ENCODE assay signal across 7 mouse cellular contexts in the genomic region with DNA sequence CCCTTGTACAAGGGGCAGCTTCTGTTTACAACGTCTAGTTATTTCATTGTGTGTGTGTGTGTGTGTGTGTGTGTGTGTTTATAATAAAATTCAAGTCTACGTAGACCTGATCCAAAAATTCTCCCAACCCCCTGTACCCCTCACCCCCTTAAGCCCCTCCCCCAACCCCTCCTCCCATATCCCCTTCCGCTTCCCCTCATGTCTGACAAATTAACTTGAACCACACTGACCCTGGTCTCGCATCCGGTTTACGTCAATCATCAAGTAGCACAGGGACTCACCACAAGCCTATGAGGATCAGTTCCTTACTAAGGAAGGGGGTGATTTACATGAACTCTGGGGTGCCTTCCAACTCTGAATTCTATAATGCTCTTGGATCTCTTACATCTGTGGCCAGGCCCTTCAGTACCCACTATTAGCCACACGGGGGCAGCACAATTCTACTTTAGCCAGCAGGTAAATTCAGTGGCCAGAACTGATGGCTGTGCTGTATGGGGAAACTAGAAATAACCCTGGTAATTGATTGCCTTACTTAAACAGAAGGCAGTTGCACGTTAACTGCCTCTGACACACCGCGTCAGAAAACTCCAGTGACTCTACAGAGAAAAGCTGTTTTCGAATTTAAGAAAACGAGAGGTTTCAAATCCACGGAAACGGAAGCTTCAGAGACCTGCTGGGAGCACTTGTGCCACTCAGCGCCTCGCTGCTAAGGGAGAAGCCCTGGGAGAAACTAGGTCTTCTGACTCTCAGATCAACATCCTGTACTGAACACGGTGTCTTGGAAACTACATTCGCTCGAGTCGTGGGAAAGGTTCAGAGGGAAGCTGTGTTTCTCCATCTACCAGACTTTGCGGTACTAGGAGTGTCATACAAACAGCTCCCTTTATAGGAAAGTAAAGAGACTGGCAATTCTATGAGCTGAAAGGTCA.
DNase-seq lines count a peak whose midpoint lies in the region.

No protein-coding gene starts in this region.

- H3K9me3 ChIP-seq in midbrain, embryonic 10.5 days (replicated peaks) = no peaks in the 10 kb centered on the region

- no peaks in the 10 kb centered on the region for H3K27me3 ChIP-seq in midbrain, embryonic 10.5 days (ENCODE audit: low read depth, poor library complexity, severe bottlenecking)

- no peak overlapping the region for H3K27ac ChIP-seq in midbrain, embryonic 10.5 days (replicated peaks)

- intact Hi-C loops in left cerebral cortex, postnatal 36 days (cut with DNase I) = loop anchor here (5.0 kb wide), 4 partner anchors 44 to 274 kb away; no protein-coding TSS in a partner anchor

- DNase-seq in adrenal gland, postnatal 14 days = peak; percentile 80
- DNase-seq in embryo, embryonic 11 days = peak; percentile 81
- DNase-seq in heart, adult 11 months = peak; percentile 91
- peak; percentile 62 for DNase-seq in kidney, adult 11 months
- peak; percentile 80 to 83 for DNase-seq in left cerebral cortex, postnatal 36 days (ENCODE audit: low spot score in 2 of 2)
- peak; percentile 70 for DNase-seq in midbrain, embryonic 10.5 days (ENCODE audit: low spot score)
- DNase-seq in right cerebral cortex, postnatal 4 days = peak; percentile 76

- peak overlapping the region; percentile 38 for H3K4me3 ChIP-seq in midbrain, embryonic 10.5 days

- 41% methylated on average over 21 of the region's 21 CpGs for WGBS in midbrain, embryonic 10.5 days

- no peaks in the 10 kb centered on the region for H3K36me3 ChIP-seq in midbrain, embryonic 10.5 days

- H3K4me1 ChIP-seq in midbrain, embryonic 10.5 days = peaks cover 4% of the 10 kb centered on the region; the same call in 1 of the 2 replicates
